10 mouse cellular contexts compared by ENCODE assay signal in genomic region chr11:59921265-59921664, GRCm38 (mm10). TPM values are rescaled to one million over a fixed set of nuclear protein-coding genes. Genes with fewer than 3 reads are reported as not detected.
DNase-seq lines count a peak whose midpoint lies in the region; ATAC-seq and TF ChIP-seq lines count a peak whose summit lies in the region.
"Had no signal": no experiment of that assay in that cellular context is flagged by ENCODE, and none has a peak within 500 bp of the region (broad histone marks: within the 10 kb centered on the region; RNA-seq: fewer than 3 reads in every experiment).

No protein-coding gene starts in this region.

- H3K4me3 ChIP-seq in kidney, embryonic 14.5 days (ENCODE audit: low read length) = peak overlapping the region; percentile 4; the same call in 1 of the 2 replicates
- no peak overlapping the region for H3K4me3 ChIP-seq in lung, embryonic 14.5 days (ENCODE audit: low read depth, low read length)

- 4% methylated on average over 7 of the region's 7 CpGs for WGBS in kidney, embryonic 14.5 days
- 13% methylated on average over 7 of the region's 7 CpGs for WGBS in lung, embryonic 14.5 days

- peak; percentile 96 for ATAC-seq in kidney, embryonic 14.5 days (ENCODE audit: low FRiP score, low TSS enrichment)
- peak; percentile 52; the same call in 1 of the 2 replicates for ATAC-seq in lung, embryonic 14.5 days (ENCODE audit: insufficient read depth)

- no peaks in the 10 kb centered on the region for H3K9me3 ChIP-seq in kidney, embryonic 14.5 days (ENCODE audit: control insufficient read depth, low read length)
- no peaks in the 10 kb centered on the region for H3K9me3 ChIP-seq in lung, embryonic 14.5 days (ENCODE audit: low read depth, low read length)

- no peaks in the 10 kb centered on the region for H3K36me3 ChIP-seq in kidney, embryonic 14.5 days (ENCODE audit: control insufficient read depth, insufficient read depth, low read length)
- no peaks in the 10 kb centered on the region for H3K36me3 ChIP-seq in lung, embryonic 14.5 days (ENCODE audit: insufficient read depth)

- H3K4me1 ChIP-seq in kidney, embryonic 14.5 days (ENCODE audit: control insufficient read depth, insufficient read depth, low read length) = peaks cover 4% of the 10 kb centered on the region
- H3K4me1 ChIP-seq in lung, embryonic 14.5 days (ENCODE audit: insufficient read depth) = 0 out of 2 replicates have a peak, but pooled peaks cover 4% of the 10 kb centered on the region

- peak overlapping the region; percentile 10; the same call in 1 of the 2 replicates for H3K27ac ChIP-seq in kidney, embryonic 14.5 days (ENCODE audit: low read depth, low read length)
- no peak overlapping the region for H3K27ac ChIP-seq in lung, embryonic 14.5 days (ENCODE audit: low read depth)

- DNase-seq in ES-CJ7 (ENCODE audit: low read depth, low spot score) = peak; percentile 71
- DNase-seq in embryo, embryonic 11 days = peak; percentile 38
- DNase-seq in lung, embryonic 14.5 days = peak; percentile 64
- no peak for DNase-seq in neural tube, embryonic 10.5 days (ENCODE audit: extremely low spot score, low spot score)
- no peak for DNase-seq in yolk sac, embryonic 10.5 days (ENCODE audit: low spot score)
- DNase-seq in right cerebral cortex, postnatal 4 days = no peak
- no peak for DNase-seq in natural killer cell, adult 2 months (ENCODE audit: low spot score in 2 of 2)
- DNase-seq: cerebellum, postnatal 10 days; gastrocnemius, postnatal 25 days had no signal

- H3K9ac ChIP-seq in kidney, embryonic 14.5 days (ENCODE audit: low read depth, low read length) = no peak overlapping the region
- no peak overlapping the region for H3K9ac ChIP-seq in lung, embryonic 14.5 days

- no peak for TF ChIP-seq CTCF in lung, embryonic 14.5 days (IDR thresholded peaks at IDR 0.05; ENCODE audit: low read depth)

- H3K27me3 ChIP-seq in kidney, embryonic 14.5 days (ENCODE audit: control insufficient read depth, insufficient read depth, low read length) = no peaks in the 10 kb centered on the region
- H3K27me3 ChIP-seq in lung, embryonic 14.5 days (ENCODE audit: insufficient read depth, low read length) = no peaks in the 10 kb centered on the region

- peak overlapping the region; percentile 26 for H3K4me2 ChIP-seq in kidney, embryonic 14.5 days (replicated peaks; ENCODE audit: low read depth, low read length)
- H3K4me2 ChIP-seq in lung, embryonic 14.5 days = peak overlapping the region; percentile 36

RNA-seq across cellular contexts. Expression of gene Med9, which starts 26.7 kb away (rescaled TPM):
- 41.3 and 43.7 TPM in 2 replicates for polyA plus RNA-seq in kidney, embryonic 14.5 days (2014; fragmentation: Nextera tagmentation; extraction: Ambion mirVana)
- 48.9 and 50.4 TPM in 2 replicates for polyA plus RNA-seq in lung, embryonic 14.5 days (2014; fragmentation: Nextera tagmentation; extraction: Ambion mirVana)

RNA-seq across cellular contexts. Expression of gene Rasd1, which starts 43.5 kb away (rescaled TPM):
- 3.0 and 3.6 TPM in 2 replicates for polyA plus RNA-seq in kidney, embryonic 14.5 days (2014; fragmentation: Nextera tagmentation; extraction: Ambion mirVana)
- 1.7 and 2.2 TPM in 2 replicates for polyA plus RNA-seq in lung, embryonic 14.5 days (2014; fragmentation: Nextera tagmentation; extraction: Ambion mirVana)

Comparison
In these comparisons a context has a peak if more than half of its experiments do, and no peak if none do; other contexts are left out.
1. DNase-seq: peak in ES-CJ7 (single experiment), embryo, embryonic 11 days (single experiment) and lung, embryonic 14.5 days (single experiment); none in neural tube, embryonic 10.5 days (single experiment), yolk sac, embryonic 10.5 days (single experiment), right cerebral cortex, postnatal 4 days (single experiment) and natural killer cell, adult 2 months (0 of 2).